Mouse (Mus musculus): ENCODE data around the gene Ccm2l.

DNA sequence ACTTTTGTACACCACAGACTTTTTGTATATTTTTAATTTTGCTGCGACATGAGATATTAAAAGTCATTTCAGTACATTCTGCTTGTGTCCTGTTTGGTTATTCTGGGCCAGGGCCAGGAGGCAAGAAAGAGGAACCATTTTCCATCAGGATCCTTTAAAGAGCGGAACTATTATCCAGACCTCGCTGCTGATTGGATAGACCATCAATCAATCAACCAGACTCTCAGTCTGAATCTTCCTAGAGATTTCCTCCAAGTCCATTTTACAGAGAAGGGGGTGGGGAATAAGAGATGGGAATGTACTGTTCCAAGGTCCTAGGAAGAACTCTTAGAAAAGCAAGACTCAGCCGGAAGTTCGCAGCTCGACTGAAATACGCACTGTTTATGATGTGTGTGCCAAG is 5.5 kb upstream of the Ccm2l start:
- TF ChIP-seq POLR2A (IDR thresholded peaks at IDR 0.05; ENCODE audit: extremely low read depth, insufficient read depth, low read length) (no peak), CTCF (IDR thresholded peaks at IDR 0.05; ENCODE audit: low read depth, low read length) (no peak)
